Mouse (Mus musculus): ENCODE results near the gene Cyb561d2. TPM values are rescaled to one million over a fixed set of nuclear protein-coding genes. Genes with fewer than 3 reads are reported as not detected.
A peak's percentile ranks its signal among the peaks of the same experiment; 100 is the strongest.

Cyb561d2 gene
- polyA plus RNA-seq, 1 experiment from 2014 or later: 22.9 TPM

- H3K27me3 ChIP-seq (ENCODE audit: insufficient read depth, low read length): no peaks in the 10 kb centered on the region
- no peaks in the 10 kb centered on the region for H3K36me3 ChIP-seq (ENCODE audit: insufficient read depth)
- H3K4me3 ChIP-seq (ENCODE audit: low read depth, low read length): no peak overlapping the region
- H3K4me2 ChIP-seq: no peak overlapping the region
- DNase-seq (no peak), ATAC-seq (ENCODE audit: insufficient read depth) (no peak)
- H3K27ac ChIP-seq (ENCODE audit: low read depth): no peak overlapping the region
- H3K4me1 ChIP-seq (ENCODE audit: insufficient read depth): no peaks in the 10 kb centered on the region
- no peak for TF ChIP-seq CTCF (IDR thresholded peaks at IDR 0.05; ENCODE audit: low read depth)
- no peaks in the 10 kb centered on the region for H3K9me3 ChIP-seq (ENCODE audit: low read depth, low read length)
- WGBS: 77% methylated on average over 12 of the region's 12 CpGs
- H3K9ac ChIP-seq: no peak overlapping the region
These were observed 47.8 kb downstream of the Cyb561d2 start for GRCm38 (mm10) chr9:107494238-107494637.

DNA sequence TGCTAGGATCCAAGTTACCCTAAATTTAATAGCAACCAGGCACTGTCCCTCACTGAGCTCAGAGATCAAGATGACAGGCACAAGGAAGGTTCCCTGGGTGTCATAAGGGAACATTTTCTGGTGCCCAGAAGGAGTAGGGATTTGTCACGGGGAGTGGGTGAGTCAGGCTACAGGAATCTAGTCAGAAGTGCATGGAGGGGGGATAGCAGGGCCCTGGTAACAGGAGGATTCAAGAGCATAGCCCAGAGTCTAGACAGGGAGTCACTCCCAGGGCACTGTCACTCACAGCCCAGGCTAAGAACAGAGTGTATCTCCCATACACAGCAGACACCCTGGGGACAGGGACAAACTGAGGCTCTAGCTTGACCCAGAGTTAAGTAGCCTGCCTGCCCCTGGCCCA lies 48.5 kb downstream of the Cyb561d2 start:
- Histone ChIP-seq H3K4me1 (ENCODE audit: insufficient read depth) (no peaks in the 10 kb centered on the region), H3K27ac (ENCODE audit: low read depth) (no peak overlapping the region), H3K27me3 (ENCODE audit: insufficient read depth, low read length) (no peaks in the 10 kb centered on the region), H3K4me3 (ENCODE audit: low read depth, low read length) (no peak overlapping the region), H3K36me3 (ENCODE audit: insufficient read depth) (no peaks in the 10 kb centered on the region), H3K9me3 (ENCODE audit: low read depth, low read length) (no peaks in the 10 kb centered on the region), H3K4me2 (no peak overlapping the region), H3K9ac (no peak overlapping the region)
- WGBS: 33% methylated on average over 1 of the region's 1 CpGs
- no peak for ATAC-seq (ENCODE audit: insufficient read depth)
- DNase-seq: no peak
- no peak for TF ChIP-seq CTCF (IDR thresholded peaks at IDR 0.05; ENCODE audit: low read depth)

GRCm38 (mm10) chr9:107490625-107491024 lies 51.4 kb downstream of the Cyb561d2 start:
- no peaks in the 10 kb centered on the region for H3K27me3 ChIP-seq (ENCODE audit: insufficient read depth, low read length)
- no peaks in the 10 kb centered on the region for H3K9me3 ChIP-seq (ENCODE audit: low read depth, low read length)
- no peak for DNase-seq
- 55% methylated on average over 6 of the region's 6 CpGs for WGBS
- no peak overlapping the region for H3K27ac ChIP-seq (ENCODE audit: low read depth)
- H3K4me2 ChIP-seq: no peak overlapping the region
- no peak for TF ChIP-seq CTCF (IDR thresholded peaks at IDR 0.05; ENCODE audit: low read depth)
- H3K9ac ChIP-seq: no peak overlapping the region
- no peaks in the 10 kb centered on the region for H3K4me1 ChIP-seq (ENCODE audit: insufficient read depth)
- no peak overlapping the region for H3K4me3 ChIP-seq (ENCODE audit: low read depth, low read length)
- ATAC-seq (ENCODE audit: insufficient read depth): no peak
- no peaks in the 10 kb centered on the region for H3K36me3 ChIP-seq (ENCODE audit: insufficient read depth)

GRCm38 (mm10) chr9:107490146-107490545 lies 51.8 kb downstream of the Cyb561d2 start:
- Histone ChIP-seq H3K4me3 (ENCODE audit: low read depth, low read length) (no peak overlapping the region), H3K36me3 (ENCODE audit: insufficient read depth) (no peaks in the 10 kb centered on the region), H3K27ac (ENCODE audit: low read depth) (no peak overlapping the region), H3K9ac (no peak overlapping the region), H3K4me1 (ENCODE audit: insufficient read depth) (no peaks in the 10 kb centered on the region), H3K27me3 (ENCODE audit: insufficient read depth, low read length) (no peaks in the 10 kb centered on the region), H3K4me2 (no peak overlapping the region), H3K9me3 (ENCODE audit: low read depth, low read length) (no peaks in the 10 kb centered on the region)
- TF ChIP-seq CTCF (IDR thresholded peaks at IDR 0.05; ENCODE audit: low read depth): no peak
- 49% methylated on average over 8 of the region's 8 CpGs for WGBS
- ATAC-seq (ENCODE audit: insufficient read depth): no peak
- DNase-seq: peak; percentile 18

Other genes with a start within 250 kb of the Cyb561d2 start
- gene Cish, start 246.2 kb downstream of the Cyb561d2 start, polyA plus RNA-seq (2014; fragmentation: Nextera tagmentation; extraction: Ambion mirVana): 8.5 and 9.2 TPM in 2 replicates
- 9.8 and 11.3 TPM in 2 replicates for gene Hemk1, start 203.8 kb downstream of the Cyb561d2 start, polyA plus RNA-seq (2014; fragmentation: Nextera tagmentation; extraction: Ambion mirVana)
- gene 6430571L13Rik, start 201.6 kb downstream of the Cyb561d2 start, polyA plus RNA-seq (2014; fragmentation: Nextera tagmentation; extraction: Ambion mirVana): 0.27 and 0.28 TPM in 2 replicates
- 0.18 TPM in 1 of 2 replicates, not detected in the other for gene Cacna2d2, start 142.6 kb downstream of the Cyb561d2 start, polyA plus RNA-seq (2014; fragmentation: Nextera tagmentation; extraction: Ambion mirVana)
- 42.1 and 45.3 TPM in 2 replicates for gene Tmem115, start 8.2 kb downstream of the Cyb561d2 start, polyA plus RNA-seq (2014; fragmentation: Nextera tagmentation; extraction: Ambion mirVana)
- gene Nprl2, start within 50 bp of the Cyb561d2 start, polyA plus RNA-seq (2014; fragmentation: Nextera tagmentation; extraction: Ambion mirVana): 32.9 and 34.6 TPM in 2 replicates
- 1.1 and 1.2 TPM in 2 replicates for gene Zmynd10, start 5.1 kb upstream of the Cyb561d2 start, polyA plus RNA-seq (2014; fragmentation: Nextera tagmentation; extraction: Ambion mirVana)
- gene Rassf1, start 9.4 kb upstream of the Cyb561d2 start, polyA plus RNA-seq (2014; fragmentation: Nextera tagmentation; extraction: Ambion mirVana): 51.3 and 54.1 TPM in 2 replicates
- 38.2 and 39.0 TPM in 2 replicates for gene Tusc2, start 21.1 kb upstream of the Cyb561d2 start, polyA plus RNA-seq (2014; fragmentation: Nextera tagmentation; extraction: Ambion mirVana)
- gene Hyal2, start 25.8 kb upstream of the Cyb561d2 start, polyA plus RNA-seq (2014; fragmentation: Nextera tagmentation; extraction: Ambion mirVana): 126 and 129 TPM in 2 replicates
- 5.2 and 5.9 TPM in 2 replicates for gene Hyal1, start 34.7 kb upstream of the Cyb561d2 start, polyA plus RNA-seq (2014; fragmentation: Nextera tagmentation; extraction: Ambion mirVana)
- gene Naa80, start 36.7 kb upstream of the Cyb561d2 start, polyA plus RNA-seq (2014; fragmentation: Nextera tagmentation; extraction: Ambion mirVana): 14.7 and 17.2 TPM in 2 replicates
- gene Hyal3, start 38.6 kb upstream of the Cyb561d2 start, polyA plus RNA-seq (2014; fragmentation: Nextera tagmentation; extraction: Ambion mirVana): 0.73 and 1.4 TPM in 2 replicates
- gene Ifrd2, start 45.4 kb upstream of the Cyb561d2 start, polyA plus RNA-seq (2014; fragmentation: Nextera tagmentation; extraction: Ambion mirVana): 57.9 and 64.6 TPM in 2 replicates
- 5.1 and 5.3 TPM in 2 replicates for gene Sema3b, start 67.0 kb upstream of the Cyb561d2 start, polyA plus RNA-seq (2014; fragmentation: Nextera tagmentation; extraction: Ambion mirVana)
- 408 and 419 TPM in 2 replicates for gene Gnai2, start 93.2 kb upstream of the Cyb561d2 start, polyA plus RNA-seq (2014; fragmentation: Nextera tagmentation; extraction: Ambion mirVana)
- gene Slc38a3, start 127.3 kb upstream of the Cyb561d2 start, polyA plus RNA-seq (2014; fragmentation: Nextera tagmentation; extraction: Ambion mirVana): 3.6 and 4.8 TPM in 2 replicates
- 0.72 and 0.89 TPM in 2 replicates for gene Gnat1, start 137.5 kb upstream of the Cyb561d2 start, polyA plus RNA-seq (2014; fragmentation: Nextera tagmentation; extraction: Ambion mirVana)
- gene Sema3f, start 168.3 kb upstream of the Cyb561d2 start, polyA plus RNA-seq (2014; fragmentation: Nextera tagmentation; extraction: Ambion mirVana): 16.7 and 22.1 TPM in 2 replicates
- gene Rbm5, start 228.8 kb upstream of the Cyb561d2 start, polyA plus RNA-seq (2014; fragmentation: Nextera tagmentation; extraction: Ambion mirVana): 176 and 184 TPM in 2 replicates